ENCODE assay signal across 8 mouse cellular contexts in the genomic region with DNA sequence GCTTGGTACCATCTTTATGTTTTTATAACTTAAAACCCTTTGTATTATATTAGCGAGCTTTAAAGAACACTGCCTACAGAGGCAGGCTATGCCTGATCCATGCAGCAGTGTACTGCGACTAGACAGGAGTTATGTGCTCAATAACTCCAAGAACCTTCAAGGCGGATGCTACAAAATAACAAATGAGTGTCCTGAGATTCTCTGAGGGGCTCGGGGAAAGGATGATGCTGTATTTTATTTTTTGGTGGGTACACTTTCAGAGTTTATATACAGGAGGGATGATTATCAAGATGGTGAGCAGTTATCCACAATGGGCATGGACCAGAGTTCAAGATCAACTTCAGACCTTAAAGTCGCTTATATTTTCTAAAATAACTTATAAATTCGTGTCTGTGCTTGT. TPM values are rescaled to one million over a fixed set of nuclear protein-coding genes. Genes with fewer than 3 reads are reported as not detected.
DNase-seq lines count a peak whose midpoint lies in the region; TF ChIP-seq lines count a peak whose summit lies in the region.

No protein-coding gene starts in this region.

- peaks cover 4% of the 10 kb centered on the region for H3K4me1 ChIP-seq in testis, adult 2 months (ENCODE audit: control insufficient read depth, insufficient read depth, low read length)
- no peaks in the 10 kb centered on the region; the same call in 1 of the 2 replicates for H3K4me1 ChIP-seq in liver, adult 2 months (ENCODE audit: control insufficient read depth, insufficient read depth, low read length)

- peaks cover 9% of the 10 kb centered on the region; the same call in 1 of the 2 replicates for H3K79me2 ChIP-seq in liver, adult 2 months (ENCODE audit: control insufficient read depth, insufficient read depth, low read length)

- TF ChIP-seq CTCF in testis, adult 2 months (IDR thresholded peaks at IDR 0.05; ENCODE audit: control insufficient read depth, insufficient read depth, insufficient replicate concordance, low read depth, low read length): no peak
- TF ChIP-seq CTCF in liver, adult 2 months (IDR thresholded peaks at IDR 0.05; ENCODE audit: low read depth, low read length): no peak

- no peak for TF ChIP-seq POLR2A in testis, adult 2 months (IDR thresholded peaks at IDR 0.05; ENCODE audit: control insufficient read depth, low read depth, low read length)
- TF ChIP-seq POLR2A in liver, adult 2 months (IDR thresholded peaks at IDR 0.05; ENCODE audit: extremely low read depth, insufficient read depth, low read length): no peak

- H3K36me3 ChIP-seq in testis, adult 2 months (ENCODE audit: control insufficient read depth, insufficient read depth, low read length): no peaks in the 10 kb centered on the region
- H3K36me3 ChIP-seq in liver, adult 2 months (ENCODE audit: control insufficient read depth, insufficient read depth, low read length): peaks cover 4% of the 10 kb centered on the region

- WGBS in liver, adult 2 months: 28% methylated on average over 6 of the region's 6 CpGs

- H3K4me3 ChIP-seq in testis, adult 2 months (ENCODE audit: control insufficient read depth, low read depth, low read length): peak overlapping the region; percentile 94
- H3K4me3 ChIP-seq in liver, adult 2 months (ENCODE audit: insufficient read depth, low read depth, low read length): peak overlapping the region; percentile 97

- H3K27me3 ChIP-seq in testis, adult 2 months (ENCODE audit: control insufficient read depth, insufficient read depth, low read length): no peaks in the 10 kb centered on the region
- H3K27me3 ChIP-seq in liver, adult 2 months (ENCODE audit: control insufficient read depth, insufficient read depth, low read length): no peaks in the 10 kb centered on the region

- peak; percentile 22 for DNase-seq in cerebellum, adult 9-10 months
- DNase-seq in cerebellum, adult 11 months: no peak
- DNase-seq in testis, postnatal 14 days (ENCODE audit: low spot score): no peak
- peak; percentile 1 for DNase-seq in liver, adult 2 months (ENCODE audit: extremely low read depth, low read depth, low spot score)
- DNase-seq in urinary bladder, postnatal 10 days (ENCODE audit: low spot score): no peak
- DNase-seq in frontal cortex, postnatal 10 days (ENCODE audit: low spot score in 2 of 2): no peak
- no peak for DNase-seq in Muller cell, postnatal 12 days (ENCODE audit: inconsistent ontology term)

- peak overlapping the region; percentile 91; the same call in 1 of the 2 replicates for H3K9ac ChIP-seq in liver, adult 2 months (ENCODE audit: low read depth, low read length)

- H3K27ac ChIP-seq in testis, adult 2 months (ENCODE audit: control insufficient read depth, insufficient read depth, low read depth, low read length): no peak overlapping the region
- H3K27ac ChIP-seq in liver, adult 2 months (replicated peaks; ENCODE audit: insufficient read depth, low read depth, low read length): peak overlapping the region; percentile 73; the same call in 1 of the 2 replicates

RNA-seq across cellular contexts. Expression of a gene that starts 0.7 kb away (rescaled TPM):
- polyA plus RNA-seq in testis, adult 2 months (2012; rRNA removed): 61.4 and 62.8 TPM in 2 replicates
- total RNA-seq in liver, adult 2 months (2014; rRNA removed): 12.7 and 13.4 TPM in 2 replicates
- polyA plus RNA-seq in liver, adult 2 months (2012; rRNA removed): 46.7 and 65.4 TPM in 2 replicates

RNA-seq across cellular contexts. Expression of a gene that starts 9.4 kb away (rescaled TPM):
- not detected in 2 replicates for polyA plus RNA-seq in testis, adult 2 months (2012; rRNA removed)
- not detected in 2 replicates for total RNA-seq in liver, adult 2 months (2014; rRNA removed)
- polyA plus RNA-seq in liver, adult 2 months (2012; rRNA removed): not detected in 2 replicates

RNA-seq across cellular contexts. Expression of a gene that starts 16.5 kb away (rescaled TPM):
- polyA plus RNA-seq in testis, adult 2 months (2012; rRNA removed): 39.8 and 41.7 TPM in 2 replicates
- 146 and 208 TPM in 2 replicates for total RNA-seq in liver, adult 2 months (2014; rRNA removed)
- 354 and 696 TPM in 2 replicates for polyA plus RNA-seq in liver, adult 2 months (2012; rRNA removed)

RNA-seq across cellular contexts. Expression of a gene that starts 20.0 kb away (rescaled TPM):
- not detected in 2 replicates for polyA plus RNA-seq in testis, adult 2 months (2012; rRNA removed)
- not detected in 2 replicates for total RNA-seq in liver, adult 2 months (2014; rRNA removed)
- polyA plus RNA-seq in liver, adult 2 months (2012; rRNA removed): not detected in 2 replicates

RNA-seq across cellular contexts. Expression of a gene that starts 29.5 kb away (rescaled TPM):
- 88.0 and 93.8 TPM in 2 replicates for polyA plus RNA-seq in testis, adult 2 months (2012; rRNA removed)
- 243 and 388 TPM in 2 replicates for total RNA-seq in liver, adult 2 months (2014; rRNA removed)
- 604 and 869 TPM in 2 replicates for polyA plus RNA-seq in liver, adult 2 months (2012; rRNA removed)

Comparison
In these comparisons a context has a peak if more than half of its experiments do, and no peak if none do; other contexts are left out.
1. DNase-seq: peak in cerebellum, adult 9-10 months (single experiment) and liver, adult 2 months (single experiment); none in cerebellum, adult 11 months (single experiment), testis, postnatal 14 days (single experiment), urinary bladder, postnatal 10 days (single experiment), frontal cortex, postnatal 10 days (0 of 2) and Muller cell, postnatal 12 days (single experiment).